Mouse (Mus musculus): ENCODE data around the gene Fscn1. TPM values are rescaled to one million over a fixed set of nuclear protein-coding genes. Genes with fewer than 3 reads are reported as not detected.

Gene Fscn1
- polyA plus RNA-seq (2012; rRNA removed), result 23.1 and 28.5 TPM in 2 replicates

DNA sequence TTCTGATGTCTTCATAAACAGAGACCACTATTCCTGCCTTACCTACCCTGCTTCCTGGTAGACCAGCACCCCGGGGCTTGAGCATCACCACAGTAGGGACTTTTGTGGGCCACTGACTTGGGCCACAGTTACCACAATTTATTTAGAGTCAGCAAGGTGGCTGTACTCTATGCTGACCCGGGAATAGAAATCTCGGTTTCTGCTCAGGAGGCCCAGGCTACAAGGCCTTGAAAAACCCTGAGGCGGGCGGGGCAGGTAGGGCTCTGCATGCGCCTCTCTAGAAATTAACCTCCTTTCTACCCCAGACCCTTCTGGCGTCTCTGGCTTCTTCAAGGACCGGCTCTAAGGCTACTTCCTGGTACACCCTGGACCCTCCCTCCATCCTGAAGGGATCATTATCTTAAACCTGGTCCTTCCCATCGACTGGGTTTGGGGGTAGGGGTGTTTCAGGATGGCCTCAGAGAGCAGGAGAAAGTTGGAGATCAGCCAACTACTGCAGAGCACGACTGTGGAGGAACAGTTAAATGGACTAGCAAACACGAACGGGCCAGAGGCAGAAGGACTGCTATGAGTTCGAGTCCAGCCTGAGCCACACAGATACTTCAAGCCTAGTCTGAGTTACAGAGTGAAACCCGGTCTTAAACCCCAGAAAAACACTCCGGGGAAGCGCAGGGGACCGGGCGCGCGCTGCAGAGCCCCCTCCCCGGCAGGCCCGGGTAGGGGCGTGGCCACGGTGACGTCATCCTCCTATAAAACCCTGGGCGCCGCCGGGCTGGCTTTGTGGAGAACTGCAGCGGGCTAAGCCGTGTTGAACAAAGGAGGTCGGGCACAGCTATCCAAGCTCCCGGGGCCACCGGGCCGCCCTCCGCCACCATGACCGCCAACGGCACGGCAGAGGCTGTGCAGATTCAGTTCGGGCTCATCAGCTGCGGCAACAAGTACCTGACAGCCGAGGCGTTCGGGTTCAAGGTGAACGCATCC is at the start of gene Fscn1:
TSS of gene Fscn1 (plus strand) at position 768 of the 981 bp plus-strand sequence.
- Histone ChIP-seq H3K27ac (ENCODE audit: insufficient read depth, low read depth, low read length) (peak within 1 kb of the TSS; percentile 27; the same call in 1 of the 2 replicates), H3K4me3 (ENCODE audit: insufficient read depth, low read depth, low read length) (peak within 1 kb of the TSS; percentile 60), H3K27me3 (replicated peaks; ENCODE audit: control insufficient read depth, insufficient read depth, low read length) (peaks cover 4% of the 10 kb centered on the region; the same call in 1 of the 2 replicates), H3K4me1 (ENCODE audit: control insufficient read depth, insufficient read depth, low read length) (no peaks in the 10 kb centered on the region), H3K36me3 (ENCODE audit: control insufficient read depth, insufficient read depth, low read length) (no peaks in the 10 kb centered on the region)
- WGBS, result 15% methylated on average over 44 of the region's 44 CpGs
- DNase-seq, result peak; percentile 78
- TF ChIP-seq POLR2A (IDR thresholded peaks at IDR 0.05; ENCODE audit: low read depth, low read length) (peak; percentile 49), CTCF (conservative IDR thresholded peaks at IDR 0.05; ENCODE audit: insufficient read depth, insufficient read length, low read depth, low read length) (no peak)

DNA sequence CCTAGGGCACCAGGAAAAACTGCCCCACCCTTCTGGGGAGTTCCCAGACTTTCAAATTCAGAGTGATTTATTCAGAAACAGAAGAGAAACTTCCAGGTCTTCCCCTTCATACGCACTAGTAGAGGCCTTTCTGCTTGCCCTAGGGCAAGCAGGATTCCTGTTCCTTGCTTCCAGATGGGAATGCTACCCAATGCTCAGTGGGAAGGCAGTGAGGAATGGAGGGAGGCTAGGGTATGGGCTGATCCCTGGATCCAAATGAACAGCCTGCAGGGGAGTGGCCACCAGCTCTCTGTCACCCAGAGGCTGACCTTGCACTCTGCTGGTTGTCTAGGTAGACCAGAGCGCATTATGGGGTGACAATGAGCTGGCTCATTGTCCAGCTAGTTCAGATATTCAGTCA is 48.5 kb upstream of the Fscn1 start:
- no peak for DNase-seq
- WGBS, result 76% methylated on average over 2 of the region's 2 CpGs

GRCm38 (mm10) chr5:142912320-142912719 is 47.8 kb upstream of the Fscn1 start:
- no peaks in the 10 kb centered on the region for H3K27me3 ChIP-seq (replicated peaks; ENCODE audit: control insufficient read depth, insufficient read depth, low read length)
- peaks cover 29% of the 10 kb centered on the region for H3K4me1 ChIP-seq (ENCODE audit: control insufficient read depth, insufficient read depth, low read length)
- no peak for TF ChIP-seq CTCF (conservative IDR thresholded peaks at IDR 0.05; ENCODE audit: insufficient read depth, insufficient read length, low read depth, low read length)
- TF ChIP-seq POLR2A (IDR thresholded peaks at IDR 0.05; ENCODE audit: low read depth, low read length), result no peak
- no peaks in the 10 kb centered on the region for H3K36me3 ChIP-seq (ENCODE audit: control insufficient read depth, insufficient read depth, low read length)
- H3K4me3 ChIP-seq (ENCODE audit: insufficient read depth, low read depth, low read length), result no peak overlapping the region
- DNase-seq, result no peak
- WGBS, result 97% methylated on average over 3 of the region's 3 CpGs
- H3K27ac ChIP-seq (ENCODE audit: insufficient read depth, low read depth, low read length), result no peak overlapping the region

More for the DNA sequence above, 48.5 kb upstream of the Fscn1 start:
- Histone ChIP-seq H3K36me3 (ENCODE audit: control insufficient read depth, insufficient read depth, low read length) (no peaks in the 10 kb centered on the region), H3K27me3 (replicated peaks; ENCODE audit: control insufficient read depth, insufficient read depth, low read length) (no peaks in the 10 kb centered on the region), H3K4me1 (ENCODE audit: control insufficient read depth, insufficient read depth, low read length) (peaks cover 30% of the 10 kb centered on the region), H3K27ac (ENCODE audit: insufficient read depth, low read depth, low read length) (no peak overlapping the region), H3K4me3 (ENCODE audit: insufficient read depth, low read depth, low read length) (no peak overlapping the region)
- TF ChIP-seq CTCF (conservative IDR thresholded peaks at IDR 0.05; ENCODE audit: insufficient read depth, insufficient read length, low read depth, low read length) (no peak), POLR2A (IDR thresholded peaks at IDR 0.05; ENCODE audit: low read depth, low read length) (no peak)

DNA sequence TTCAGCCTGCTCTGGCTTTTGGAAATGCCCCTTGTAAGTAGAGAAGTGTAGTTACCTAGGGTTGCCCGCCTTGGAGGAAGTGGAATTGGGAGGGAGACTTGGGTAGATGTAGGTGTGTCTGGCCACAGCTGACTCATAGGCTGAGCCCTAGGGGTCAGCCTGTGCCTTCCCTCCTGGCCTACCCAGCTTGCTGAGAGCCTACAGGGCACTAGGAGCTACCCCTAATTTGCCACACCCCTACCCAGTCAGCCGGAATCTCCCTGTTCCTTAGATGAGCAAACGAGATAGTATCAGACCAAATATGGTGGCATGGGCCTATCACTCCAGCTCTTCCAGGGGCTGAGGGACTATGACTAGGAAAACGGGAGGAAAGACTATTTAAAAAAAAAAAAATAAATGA is 47.4 kb upstream of the Fscn1 start:
- Histone ChIP-seq H3K27me3 (replicated peaks; ENCODE audit: control insufficient read depth, insufficient read depth, low read length) (no peaks in the 10 kb centered on the region), H3K36me3 (ENCODE audit: control insufficient read depth, insufficient read depth, low read length) (no peaks in the 10 kb centered on the region), H3K4me1 (ENCODE audit: control insufficient read depth, insufficient read depth, low read length) (peaks cover 25% of the 10 kb centered on the region), H3K27ac (ENCODE audit: insufficient read depth, low read depth, low read length) (no peak overlapping the region), H3K4me3 (ENCODE audit: insufficient read depth, low read depth, low read length) (no peak overlapping the region)
- WGBS, result 82% methylated on average over 4 of the region's 4 CpGs
- no peak for DNase-seq
- TF ChIP-seq POLR2A (IDR thresholded peaks at IDR 0.05; ENCODE audit: low read depth, low read length) (no peak), CTCF (conservative IDR thresholded peaks at IDR 0.05; ENCODE audit: insufficient read depth, insufficient read length, low read depth, low read length) (no peak)

GRCm38 (mm10) chr5:142915231-142915630 is 44.9 kb upstream of the Fscn1 start:
- H3K27ac ChIP-seq (ENCODE audit: insufficient read depth, low read depth, low read length), result no peak overlapping the region
- H3K4me1 ChIP-seq (ENCODE audit: control insufficient read depth, insufficient read depth, low read length), result peaks cover under 1% of the 10 kb centered on the region
- DNase-seq, result no peak
- TF ChIP-seq POLR2A (IDR thresholded peaks at IDR 0.05; ENCODE audit: low read depth, low read length), result no peak
- TF ChIP-seq CTCF (conservative IDR thresholded peaks at IDR 0.05; ENCODE audit: insufficient read depth, insufficient read length, low read depth, low read length), result no peak
- 86% methylated on average over 11 of the region's 11 CpGs for WGBS
- no peaks in the 10 kb centered on the region for H3K27me3 ChIP-seq (replicated peaks; ENCODE audit: control insufficient read depth, insufficient read depth, low read length)
- H3K4me3 ChIP-seq (ENCODE audit: insufficient read depth, low read depth, low read length), result no peak overlapping the region
- H3K36me3 ChIP-seq (ENCODE audit: control insufficient read depth, insufficient read depth, low read length), result no peaks in the 10 kb centered on the region

GRCm38 (mm10) chr5:142916593-142916992 is 43.5 kb upstream of the Fscn1 start:
- no peaks in the 10 kb centered on the region for H3K4me1 ChIP-seq (ENCODE audit: control insufficient read depth, insufficient read depth, low read length)
- 76% methylated on average over 7 of the region's 7 CpGs for WGBS
- no peak for DNase-seq
- no peak overlapping the region for H3K27ac ChIP-seq (ENCODE audit: insufficient read depth, low read depth, low read length)
- H3K4me3 ChIP-seq (ENCODE audit: insufficient read depth, low read depth, low read length), result no peak overlapping the region
- H3K36me3 ChIP-seq (ENCODE audit: control insufficient read depth, insufficient read depth, low read length), result no peaks in the 10 kb centered on the region
- TF ChIP-seq POLR2A (IDR thresholded peaks at IDR 0.05; ENCODE audit: low read depth, low read length) (no peak), CTCF (conservative IDR thresholded peaks at IDR 0.05; ENCODE audit: insufficient read depth, insufficient read length, low read depth, low read length) (no peak)
- no peaks in the 10 kb centered on the region for H3K27me3 ChIP-seq (replicated peaks; ENCODE audit: control insufficient read depth, insufficient read depth, low read length)

DNA sequence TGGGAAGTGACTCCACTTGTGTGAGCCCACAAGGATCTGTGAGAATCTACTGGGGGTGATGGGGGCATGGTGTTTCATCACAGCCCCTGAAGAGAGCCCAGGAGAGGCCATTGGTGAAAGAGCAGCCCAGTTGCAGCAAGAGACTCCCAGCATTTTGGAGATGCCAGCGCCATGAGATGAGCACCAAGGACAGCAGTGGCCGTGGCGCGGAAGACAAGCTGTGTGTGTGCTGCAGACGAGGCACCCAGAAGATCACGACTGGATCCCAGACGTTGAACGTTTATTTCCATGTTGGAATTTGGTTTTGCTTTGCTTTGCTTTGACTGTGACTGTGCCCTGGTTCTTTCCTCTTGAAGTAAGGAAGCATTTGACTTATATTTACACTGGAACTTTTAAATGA is 42.7 kb upstream of the Fscn1 start:
- TF ChIP-seq POLR2A (IDR thresholded peaks at IDR 0.05; ENCODE audit: low read depth, low read length) (no peak), CTCF (conservative IDR thresholded peaks at IDR 0.05; ENCODE audit: insufficient read depth, insufficient read length, low read depth, low read length) (no peak)
- no peaks in the 10 kb centered on the region for H3K4me1 ChIP-seq (ENCODE audit: control insufficient read depth, insufficient read depth, low read length)
- DNase-seq, result no peak
- no peaks in the 10 kb centered on the region for H3K36me3 ChIP-seq (ENCODE audit: control insufficient read depth, insufficient read depth, low read length)
- 93% methylated on average over 8 of the region's 8 CpGs for WGBS
- H3K27me3 ChIP-seq (replicated peaks; ENCODE audit: control insufficient read depth, insufficient read depth, low read length), result no peaks in the 10 kb centered on the region
- H3K27ac ChIP-seq (ENCODE audit: insufficient read depth, low read depth, low read length), result no peak overlapping the region
- no peak overlapping the region for H3K4me3 ChIP-seq (ENCODE audit: insufficient read depth, low read depth, low read length)
